Mouse (Mus musculus) mouse embryonic stem cell (cell line): ENCODE measurements at regions not wholly inside any gene's neighbourhood (a gene's known extent, or its start where the extent isn't known, plus 50 kb on each side); places are given as distances from the start of the nearest gene placed in this dataset.

ENCODE experiments used
- in situ Hi-C, 2 experiments: fragments of 300-500 bp; cut with MboI; formaldehyde crosslinking; loops; 1 replicate in 1 of 2; 3 replicates in 1 of 2; pipeline ENCODE4 v1.14.3; 2019 to 2020; ENCODE audit warnings: low sequenced_read_pairs in 2 of 2, low pct_unique_long_range_greater_than_20kb in 1 of 2, mixed read lengths in 1 of 2; ENCODE audit not compliant: unreplicated experiment in 1 of 2

- in situ Hi-C loops = no loop called here
These were observed 721.8 kb downstream of the Gsdmc2 start for GRCm38 (mm10) chr15:63123123-63123688.

DNA sequence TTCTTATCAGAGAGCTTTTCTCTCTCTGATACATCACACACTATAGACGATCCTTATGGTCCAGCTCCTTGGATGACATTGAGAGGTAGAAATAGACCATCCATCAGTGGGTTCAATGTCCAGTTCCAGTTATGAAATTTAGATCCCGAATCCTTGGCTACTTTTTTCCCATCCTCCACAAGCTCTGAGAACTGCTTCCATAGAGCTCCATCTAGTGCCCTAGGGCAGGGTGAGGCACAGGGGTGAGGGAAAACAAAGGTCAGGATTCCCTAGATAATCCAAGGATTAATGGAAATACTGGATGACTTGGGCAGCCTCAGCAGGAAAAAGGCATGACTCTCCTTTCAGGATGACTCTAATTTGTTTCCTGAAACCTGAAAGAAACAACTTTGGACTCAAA, 732.1 kb downstream of the Gsdmc2 start:
- in situ Hi-C loops = no loop called here

DNA sequence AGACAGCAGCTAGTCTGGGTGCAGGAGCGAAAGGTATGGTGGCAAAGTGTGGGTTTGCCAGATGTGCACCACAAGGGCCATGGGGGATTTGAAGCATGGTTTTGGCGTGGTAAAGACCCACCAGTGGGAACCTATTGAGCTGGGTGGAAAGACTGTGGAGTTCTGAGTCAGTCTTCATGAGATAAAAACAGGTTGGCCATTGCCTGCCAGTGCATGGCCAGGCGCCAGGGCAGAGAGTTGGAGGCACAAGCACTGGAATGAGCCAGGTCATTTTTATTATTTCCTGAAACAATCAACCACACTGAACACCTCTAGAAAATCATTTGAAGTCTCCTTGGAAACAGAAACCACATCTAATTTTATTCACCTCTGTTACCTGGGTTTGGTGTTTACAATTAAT, 744.9 kb downstream of the Gsdmc2 start:
- in situ Hi-C loops = no loop called here

- in situ Hi-C loops = no loop called here
These were observed 763.0 kb downstream of the Gsdmc2 start for GRCm38 (mm10) chr15:63081972-63082371.

DNA sequence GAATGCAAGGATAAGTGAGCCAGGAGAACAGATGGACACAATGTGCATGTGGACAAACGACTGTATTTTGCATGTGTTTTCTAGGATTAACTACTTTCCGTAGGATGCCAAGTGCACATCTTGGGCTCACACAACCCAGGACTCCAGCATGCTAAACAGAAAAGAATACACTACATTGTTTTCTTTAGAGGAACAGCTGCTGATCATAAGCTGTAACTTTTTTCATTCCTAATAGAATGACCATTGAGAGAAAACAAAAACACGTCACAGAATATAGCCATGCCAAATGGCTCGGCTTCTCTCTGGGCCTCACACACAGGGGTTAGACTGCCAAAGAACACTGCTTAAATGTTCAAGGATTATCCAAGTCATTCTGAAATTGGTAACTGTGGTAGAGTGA, 765.2 kb downstream of the Gsdmc2 start:
- in situ Hi-C loops = no loop called here

DNA sequence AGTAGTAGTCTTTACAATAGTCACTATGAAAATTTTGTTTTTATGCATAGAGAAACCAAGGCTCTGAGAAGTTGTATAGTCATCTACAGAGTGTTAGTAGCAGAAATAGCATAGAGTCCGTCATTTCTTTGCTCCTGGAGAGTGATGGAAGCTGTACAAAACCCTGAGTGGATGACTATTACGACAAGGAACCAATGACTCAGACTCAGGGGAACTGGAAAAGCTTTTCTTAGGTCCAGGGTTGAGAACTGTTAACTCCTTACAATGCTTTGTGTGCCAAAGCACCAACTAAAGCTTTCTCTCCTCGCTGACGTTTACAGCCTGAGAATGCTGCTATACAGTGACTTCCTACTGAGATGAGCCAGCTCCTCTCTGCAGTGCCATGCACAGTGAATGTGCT, 773.1 kb downstream of the Gsdmc2 start:
- in situ Hi-C loops = no loop called here

GRCm38 (mm10) chr15:63067126-63067525, 777.9 kb downstream of the Gsdmc2 start:
- in situ Hi-C loops = no loop called here

DNA sequence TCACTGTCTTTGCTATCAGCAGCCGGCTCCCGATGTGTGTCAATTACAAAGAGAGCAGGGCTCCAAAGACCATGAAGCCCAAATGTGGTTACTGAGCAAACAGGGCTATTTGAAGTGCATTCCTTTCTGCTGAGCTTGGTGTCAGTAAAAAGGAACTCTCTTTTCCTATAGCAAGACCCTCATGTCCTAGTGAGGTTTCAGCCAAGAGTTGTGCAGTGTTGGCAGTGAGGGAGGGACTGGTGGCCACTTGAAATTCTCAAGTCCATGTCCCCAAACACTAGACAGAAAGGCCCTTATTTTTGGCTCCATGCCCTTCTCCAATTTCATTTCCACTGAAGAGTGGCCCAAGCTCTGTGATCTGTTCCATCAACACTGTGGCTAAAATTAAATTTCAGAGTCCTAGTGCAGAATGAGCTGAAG, 778.9 kb downstream of the Gsdmc2 start:
- in situ Hi-C loops = no loop called here

GRCm38 (mm10) chr15:63061891-63062290, 783.1 kb downstream of the Gsdmc2 start:
- in situ Hi-C loops = no loop called here

DNA sequence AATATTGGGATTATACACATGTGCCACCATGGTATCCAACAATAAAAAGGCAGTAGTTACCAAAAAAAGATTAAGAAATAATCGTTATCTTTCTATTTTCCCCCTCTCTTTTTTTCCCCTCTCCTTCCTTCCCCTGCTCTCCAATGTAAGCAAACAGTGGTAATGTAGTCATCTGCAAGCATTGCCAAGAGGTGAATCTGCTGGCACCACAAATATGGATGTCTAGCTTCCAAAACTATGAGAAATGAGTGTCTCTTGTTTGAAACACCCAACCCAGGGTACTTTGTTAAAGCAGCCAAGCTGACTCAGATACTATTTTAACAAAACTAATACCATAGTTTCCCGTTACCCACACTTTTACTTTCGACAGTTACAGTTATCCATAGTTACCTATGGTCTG, 784.2 kb downstream of the Gsdmc2 start:
- in situ Hi-C loops = no loop called here

- in situ Hi-C loops = no loop called here
These were observed 792.3 kb downstream of the Gsdmc2 start for GRCm38 (mm10) chr15:63052570-63053255.

DNA sequence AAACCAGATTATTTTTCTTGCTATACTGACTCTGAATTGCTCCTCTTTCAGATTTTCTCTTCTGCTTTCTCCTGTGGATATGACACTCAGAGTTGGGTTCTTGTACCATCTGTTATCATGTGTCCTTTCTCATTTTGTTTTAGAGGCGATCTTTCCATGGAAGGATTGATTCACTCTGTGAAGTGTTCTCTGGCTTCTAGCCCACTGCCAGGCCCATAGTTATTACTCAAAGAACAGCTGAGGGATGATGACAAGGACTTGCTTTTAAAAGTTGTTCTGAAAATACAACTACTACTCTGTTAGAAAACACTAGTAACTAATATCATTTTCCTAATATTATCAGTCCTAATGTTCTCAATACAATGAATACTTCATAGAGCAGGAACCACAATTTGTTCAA, 794.9 kb downstream of the Gsdmc2 start:
- in situ Hi-C loops = no loop called here

DNA sequence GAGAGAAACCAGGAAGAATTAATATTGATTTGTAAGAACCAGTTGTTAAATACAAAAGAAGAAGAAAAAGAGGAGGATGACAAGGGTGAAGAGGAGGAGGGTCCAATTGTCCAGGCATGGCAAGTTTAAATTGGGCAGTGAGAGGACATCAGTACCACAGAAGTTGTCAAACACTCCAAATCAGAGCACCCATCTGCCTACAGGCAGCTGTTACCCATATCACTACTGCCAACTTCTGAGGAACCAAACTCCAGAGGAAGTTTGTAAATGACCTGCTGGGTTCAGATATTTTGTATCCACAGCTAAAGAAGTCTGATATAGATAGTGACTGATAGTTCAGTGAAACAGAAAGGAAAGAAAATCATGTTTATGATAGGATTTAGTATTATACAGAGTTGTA, 802.6 kb downstream of the Gsdmc2 start:
- in situ Hi-C loops = no loop called here

DNA sequence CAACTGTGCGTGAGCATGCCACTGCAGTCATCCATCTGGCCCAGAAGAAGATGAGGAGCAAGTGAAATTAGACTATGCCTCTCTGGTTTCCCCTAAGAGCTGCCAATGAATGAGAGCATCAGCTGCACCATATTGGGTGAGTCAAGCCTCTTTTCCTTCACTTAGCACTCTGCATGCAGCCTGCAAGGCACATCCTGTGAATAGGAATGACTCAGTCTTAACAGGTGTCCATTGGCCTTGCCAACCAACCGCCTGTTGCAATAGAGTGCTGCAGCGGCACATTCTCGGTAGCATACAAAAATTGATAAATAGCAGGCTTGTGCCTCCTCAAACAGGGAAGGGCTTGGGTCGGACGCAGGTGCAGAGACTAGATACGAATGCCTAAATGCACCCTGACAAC, 808.7 kb downstream of the Gsdmc2 start:
- in situ Hi-C loops = no loop called here

DNA sequence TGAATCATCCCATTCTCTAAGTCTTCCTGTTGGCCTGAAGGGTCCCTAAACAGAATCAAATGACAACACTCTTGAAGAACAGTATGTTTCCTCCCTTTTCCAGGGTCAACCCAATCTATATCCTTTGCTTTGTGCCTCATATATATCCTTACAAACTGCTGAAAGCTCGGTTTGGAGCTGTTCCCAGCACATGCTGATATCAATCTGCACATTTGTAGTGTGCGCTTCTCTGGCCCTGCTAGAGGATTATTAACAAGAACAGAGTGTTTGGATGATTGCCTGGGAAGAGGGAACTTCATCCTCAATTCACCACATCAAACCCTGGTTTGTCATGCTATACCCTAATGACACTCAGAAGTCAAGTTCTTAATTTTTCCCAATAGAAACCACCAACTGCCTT, 824.2 kb downstream of the Gsdmc2 start:
- in situ Hi-C loops = no loop called here

- in situ Hi-C loops = no loop called here
These were observed 827.0 kb downstream of the Gsdmc2 start for GRCm38 (mm10) chr15:63017966-63018365.

DNA sequence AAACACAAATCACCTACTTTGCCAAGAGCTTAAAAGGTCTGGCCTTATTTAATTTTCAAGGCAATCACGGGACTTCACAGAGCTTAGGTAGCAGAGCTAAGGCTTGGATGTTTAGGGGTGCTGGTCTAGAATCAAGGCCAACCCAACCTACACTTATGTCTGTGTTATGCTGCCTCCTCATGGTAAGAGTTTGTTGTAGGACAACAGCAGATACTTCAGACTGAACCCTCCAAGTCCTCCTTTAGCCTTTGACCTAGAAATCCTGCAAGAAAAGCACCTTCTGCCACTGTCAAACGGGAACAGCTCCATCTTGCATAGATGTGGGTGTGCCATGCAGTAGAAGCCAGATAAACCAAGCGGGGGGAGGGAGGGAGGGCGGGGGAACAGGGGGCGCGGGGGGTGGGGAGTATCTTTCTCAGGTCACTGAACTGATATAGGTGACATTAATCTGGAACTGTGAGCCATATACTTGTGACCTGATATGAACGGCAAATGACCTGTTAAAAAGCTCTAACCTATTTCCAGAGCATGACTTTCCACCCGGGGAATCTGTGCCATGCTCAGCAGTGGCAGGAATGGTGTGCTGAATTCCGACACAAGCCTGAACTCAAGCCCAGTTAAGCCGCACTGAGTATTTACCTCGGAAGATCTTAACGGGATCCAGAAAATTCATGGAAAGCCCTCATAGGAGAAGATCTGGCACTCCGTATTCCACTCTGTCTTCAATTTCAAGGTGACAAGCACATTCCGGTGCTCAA, 838.3 kb downstream of the Gsdmc2 start:
- in situ Hi-C loops = no loop called here

GRCm38 (mm10) chr15:62994691-62995090, 850.3 kb downstream of the Gsdmc2 start:
- in situ Hi-C loops = no loop called here

- in situ Hi-C loops = no loop called here
These were observed 858.1 kb downstream of the Gsdmc2 start for GRCm38 (mm10) chr15:62986871-62987270.

DNA sequence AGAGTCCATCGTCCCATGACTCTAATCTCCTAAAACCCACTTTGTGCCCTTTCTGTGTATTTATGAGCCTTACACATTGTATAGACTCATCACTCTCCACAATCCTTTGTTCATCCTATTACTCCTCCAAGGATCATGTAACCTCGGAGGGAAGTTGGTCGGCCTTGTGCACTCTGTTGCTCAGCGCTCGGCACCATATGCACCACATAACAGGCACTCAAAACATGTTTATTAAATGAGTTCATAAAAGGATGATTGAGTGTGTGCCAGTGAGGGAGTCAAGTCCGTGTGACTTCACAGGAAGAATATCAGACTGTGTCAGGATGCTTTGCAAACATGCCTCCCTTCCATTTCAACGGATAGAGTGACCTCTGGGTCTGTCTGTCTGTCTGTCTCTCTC, 858.8 kb downstream of the Gsdmc2 start:
- in situ Hi-C loops = no loop called here
